Mouse (Mus musculus) small intestine, adult 2 months (tissue): ENCODE data around the gene Panx2.

Source experiments
- CTCF ChIP-seq: fragments of 200-500 bp; IDR thresholded peaks from 2 replicates; pipeline ENCODE4 v1.5.1; 2012; ENCODE audit warnings: low read depth, mild to moderate bottlenecking, control low read depth, inconsistent platforms, low read length, moderate library complexity, mixed read lengths; ENCODE audit not compliant: insufficient replicate concordance, insufficient read length; ENCODE audit errors: extremely low read depth
- POLR2A ChIP-seq: fragments of 200-500 bp; IDR thresholded peaks from 2 replicates; pipeline ENCODE4 v1.6.1; 2012; ENCODE audit warnings: low read depth, mild to moderate bottlenecking, control low read depth, inconsistent platforms, low read length, moderate library complexity

DNA sequence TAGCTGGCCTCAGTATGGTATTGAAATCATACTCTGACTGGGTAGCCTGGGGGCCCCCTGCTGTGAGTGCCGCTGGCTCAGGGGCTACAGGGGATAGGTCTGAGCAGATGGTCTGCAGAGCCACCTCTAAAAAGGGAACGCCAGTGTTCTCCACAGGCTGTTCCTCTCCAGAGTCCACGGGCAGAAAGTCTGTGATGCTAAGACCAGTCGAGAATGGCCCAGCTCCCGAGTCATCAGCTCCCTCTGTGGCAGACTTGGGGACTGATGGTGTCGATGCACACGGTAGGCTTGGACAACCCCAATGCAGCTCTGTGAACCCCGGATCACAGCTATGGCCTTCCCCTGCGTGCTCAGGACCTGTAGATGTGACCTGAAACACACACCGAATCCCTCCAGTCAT, 44.4 kb downstream of the Panx2 start:
- TF ChIP-seq CTCF (no peak), POLR2A (no peak)
